Mouse (Mus musculus) E14TG2a.4 (cell line): ENCODE results near the gene Krtcap3.

ENCODE experiments used
- CTCF ChIP-seq: conservative IDR thresholded peaks from 2 replicates; pipeline ENCODE4 v1.5.1; 2014; ENCODE audit warnings: low read length
- NANOG ChIP-seq: IDR thresholded peaks from 2 replicates; pipeline ENCODE4 v1.6.1; 2014; ENCODE audit warnings: borderline replicate concordance, low read length, mixed read lengths

GRCm38 (mm10) chr5:31201742-31202590 lies 49.5 kb upstream of the Krtcap3 start, which contains the start of gene Zfp513:
- TF ChIP-seq CTCF (no peak), NANOG (no peak)
